Mouse (Mus musculus) neural tube, embryonic 14.5 days (tissue): Measurements from ENCODE around the gene Sncg. TPM values are rescaled to one million over a fixed set of nuclear protein-coding genes. Genes with fewer than 3 reads are reported as not detected.
"Not testable (repeated sequence)": the region's sequence is repeated elsewhere in the genome, so short reads cannot be mapped to it uniquely, and the experiment has no call there.

Source experiments
- ATAC-seq: fragments of 200-750 bp; cut with Nextera tagmentation; 2 replicates; pipeline ENCODE4 v1.8.0; 2017; ENCODE audit warnings: low read depth, mild to moderate bottlenecking, moderate TSS enrichment, moderate library complexity
- H3K27ac ChIP-seq: fragments of 300-500 bp; sonication (generic); 2 replicates; pipeline ENCODE4 v1.5.1; 2014; ENCODE audit warnings: low read depth, mild to moderate bottlenecking, control low read depth, low read length, moderate library complexity, mixed read lengths
- H3K27me3 ChIP-seq: fragments of 300-500 bp; sonication (generic); 2 replicates; pipeline ENCODE4 v1.6.1; 2014; ENCODE audit warnings: low read length; ENCODE audit not compliant: control insufficient read depth, insufficient read depth
- H3K36me3 ChIP-seq: fragments of 300-500 bp; sonication (generic); 2 replicates; pipeline ENCODE4 v1.6.1; 2014; ENCODE audit warnings: low read length, mixed read lengths; ENCODE audit not compliant: control insufficient read depth, insufficient read depth
- H3K4me1 ChIP-seq: fragments of 300-500 bp; sonication (generic); 2 replicates; pipeline ENCODE4 v1.6.1; 2014; ENCODE audit warnings: low read length; ENCODE audit not compliant: control insufficient read depth, insufficient read depth
- H3K4me2 ChIP-seq: fragments of 300-500 bp; sonication (generic); 2 replicates; pipeline ENCODE4 v1.6.1; 2014; ENCODE audit warnings: mild to moderate bottlenecking, low read depth, low read length, control low read depth
- H3K4me3 ChIP-seq: fragments of 300-500 bp; sonication (generic); 2 replicates; pipeline ENCODE4 v1.5.1; 2014; ENCODE audit warnings: low read depth, low read length, control low read depth, mixed read lengths
- H3K9ac ChIP-seq: fragments of 300-500 bp; sonication (generic); replicated peaks from 2 replicates; pipeline ENCODE4 v1.6.1; 2014; ENCODE audit warnings: low read depth, mild to moderate bottlenecking, control low read depth, low read length, mixed read lengths
- H3K9me3 ChIP-seq: fragments of 300-500 bp; sonication (generic); 2 replicates; pipeline ENCODE4 v1.6.1; 2016; ENCODE audit warnings: low read length; ENCODE audit not compliant: control insufficient read depth
- WGBS: fragments of 180-500 bp; shearing (Covaris S2); extraction: QIAGEN DNeasy Blood & Tissue Kit; methylation state at CpG from one replicate; pipeline ENCODE4 v1.1.7; 2014; 5-methylcytosine and 5-hydroxymethylcytosine counted together
- polyA plus RNA-seq: library from polyadenylated mRNA; unstranded; fragments of >200 nt; fragmentation: Nextera tagmentation; extraction: Ambion mirVana; gene quantifications from 2 replicates; pipeline ENCODE4 v1.2.1, GENCODE M21; 2014

Sncg gene
- polyA plus RNA-seq, 1 experiment from 2014 or later, result 279 TPM

- H3K27me3 ChIP-seq, result no peaks in the 10 kb centered on the region
- H3K9me3 ChIP-seq, result no peaks in the 10 kb centered on the region
- no peak within 1 kb of the TSS; the same call in 1 of the 2 replicates for H3K27ac ChIP-seq
- H3K4me2 ChIP-seq, result peak within 1 kb of the TSS; percentile 9; the same call in 1 of the 2 replicates
- no peak for ATAC-seq
- H3K4me3 ChIP-seq, result peak within 1 kb of the TSS; percentile 11; the same call in 1 of the 2 replicates
- peaks cover 4% of the 10 kb centered on the region for H3K4me1 ChIP-seq
- no peaks in the 10 kb centered on the region for H3K36me3 ChIP-seq
- WGBS, result 82% methylated on average over 13 of the region's 13 CpGs
- no peak within 1 kb of the TSS for H3K9ac ChIP-seq
These were observed 871 bp upstream of the Sncg start, which contains the start of gene Mmrn2 for GRCm38 (mm10) chr14:34375415-34375904. Gene Mmrn2 (plus strand): TSS chr14:34375465.

- peak overlapping the region; percentile 11 for H3K4me3 ChIP-seq
- WGBS, result 82% methylated on average over 6 of the region's 6 CpGs
- peak overlapping the region; percentile 9; the same call in 1 of the 2 replicates for H3K4me2 ChIP-seq
- no peaks in the 10 kb centered on the region for H3K27me3 ChIP-seq
- H3K9me3 ChIP-seq, result no peaks in the 10 kb centered on the region
- no peak overlapping the region for H3K27ac ChIP-seq
- peak overlapping the region; percentile 8; the same call in 1 of the 2 replicates for H3K9ac ChIP-seq
- peaks cover 4% of the 10 kb centered on the region for H3K4me1 ChIP-seq
- ATAC-seq, result no peak
- no peaks in the 10 kb centered on the region for H3K36me3 ChIP-seq
These were observed 1.0 kb downstream of the Sncg start for GRCm38 (mm10) chr14:34373581-34373980.

GRCm38 (mm10) chr14:34372646-34373045 is 1.9 kb downstream of the Sncg start:
- no peak overlapping the region for H3K27ac ChIP-seq
- 82% methylated on average over 6 of the region's 6 CpGs for WGBS
- H3K36me3 ChIP-seq, result no peaks in the 10 kb centered on the region
- H3K4me1 ChIP-seq, result peaks cover 4% of the 10 kb centered on the region
- H3K4me2 ChIP-seq, result peak overlapping the region; percentile 9; the same call in 1 of the 2 replicates
- ATAC-seq, result 0 out of 2 replicates have a peak, but pooled peaks have one; percentile 33
- no peaks in the 10 kb centered on the region for H3K27me3 ChIP-seq
- H3K9me3 ChIP-seq, result no peaks in the 10 kb centered on the region
- no peak overlapping the region for H3K4me3 ChIP-seq
- H3K9ac ChIP-seq, result no peak overlapping the region

GRCm38 (mm10) chr14:34371763-34372162 is 2.8 kb downstream of the Sncg start:
- H3K36me3 ChIP-seq, result no peaks in the 10 kb centered on the region

GRCm38 (mm10) chr14:34370921-34371320 is 3.7 kb downstream of the Sncg start:
- no peak overlapping the region for H3K9ac ChIP-seq
- H3K9me3 ChIP-seq, result no peaks in the 10 kb centered on the region
- ATAC-seq, result no peak
- H3K27me3 ChIP-seq, result no peaks in the 10 kb centered on the region
- 91% methylated on average over 3 of the region's 3 CpGs for WGBS
- H3K4me2 ChIP-seq, result no peak overlapping the region
- no peak overlapping the region for H3K4me3 ChIP-seq
- no peak overlapping the region for H3K27ac ChIP-seq
- H3K4me1 ChIP-seq, result peaks cover 4% of the 10 kb centered on the region
- H3K36me3 ChIP-seq, result no peaks in the 10 kb centered on the region

More at GRCm38 (mm10) chr14:34371763-34372162, 2.8 kb downstream of the Sncg start:
- Histone ChIP-seq H3K27ac (no peak overlapping the region), H3K9me3 (no peaks in the 10 kb centered on the region), H3K4me2 (peak overlapping the region; percentile 4; the same call in 1 of the 2 replicates), H3K4me3 (no peak overlapping the region), H3K4me1 (peaks cover 4% of the 10 kb centered on the region), H3K27me3 (no peaks in the 10 kb centered on the region), H3K9ac (no peak overlapping the region)
- no peak; the same call in 1 of the 2 replicates for ATAC-seq
- 90% methylated on average over 2 of the region's 2 CpGs for WGBS

GRCm38 (mm10) chr14:34370203-34370602 is 4.4 kb downstream of the Sncg start:
- no peak overlapping the region for H3K27ac ChIP-seq

GRCm38 (mm10) chr14:34365147-34365507 is 9.5 kb downstream of the Sncg start:
- Histone ChIP-seq H3K4me3 (no peak overlapping the region), H3K4me1 (no peaks in the 10 kb centered on the region), H3K9ac (no peak overlapping the region), H3K36me3 (no peaks in the 10 kb centered on the region), H3K4me2 (no peak overlapping the region), H3K9me3 (no peaks in the 10 kb centered on the region), H3K27ac (no peak overlapping the region), H3K27me3 (no peaks in the 10 kb centered on the region)
- ATAC-seq, result no peak
- 91% methylated on average over 2 of the region's 2 CpGs for WGBS

More at GRCm38 (mm10) chr14:34370203-34370602, 4.4 kb downstream of the Sncg start:
- H3K9ac ChIP-seq, result no peak overlapping the region
- peaks cover 4% of the 10 kb centered on the region for H3K4me1 ChIP-seq
- H3K27me3 ChIP-seq, result no peaks in the 10 kb centered on the region
- no peaks in the 10 kb centered on the region for H3K36me3 ChIP-seq
- H3K4me2 ChIP-seq, result no peak overlapping the region
- H3K9me3 ChIP-seq, result no peaks in the 10 kb centered on the region
- H3K4me3 ChIP-seq, result no peak overlapping the region
- WGBS, result 67% methylated on average over 3 of the region's 3 CpGs
- ATAC-seq, result no peak

GRCm38 (mm10) chr14:34364254-34365146 is 10.1 kb downstream of the Sncg start:
- H3K4me1 ChIP-seq, H3K36me3 ChIP-seq, H3K27ac ChIP-seq, ATAC-seq, H3K9me3 ChIP-seq, H3K27me3 ChIP-seq: not testable (repeated sequence)
- 76% methylated on average over 15 of the region's 15 CpGs for WGBS
- H3K4me3 ChIP-seq, result peak overlapping the region; percentile 37
- peak overlapping the region; percentile 54; the same call in 1 of the 2 replicates for H3K9ac ChIP-seq
- peak overlapping the region; percentile 86 for H3K4me2 ChIP-seq
